Mouse (Mus musculus): Measurements from ENCODE around the gene Uchl3.

DNA sequence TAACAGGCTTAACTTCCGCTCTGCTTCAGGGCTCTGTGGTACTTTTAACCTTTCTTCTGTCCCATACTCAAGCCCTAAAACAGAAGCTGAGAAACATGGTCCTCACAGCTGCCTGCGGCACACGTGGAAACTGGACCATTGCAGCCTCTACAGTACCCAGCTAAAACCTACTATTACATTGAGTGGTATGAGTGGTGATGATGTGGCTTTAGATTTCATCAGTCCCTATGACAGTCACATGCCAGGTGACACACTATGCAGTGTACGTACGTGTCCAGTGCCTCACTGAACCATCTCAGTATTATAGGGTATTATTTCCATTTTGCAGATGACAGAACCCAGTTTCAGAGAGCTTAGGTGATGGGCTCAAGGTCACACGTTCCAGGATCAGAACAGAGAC, 16.4 kb upstream of the Uchl3 start:
- TF ChIP-seq CTCF (IDR thresholded peaks at IDR 0.05; ENCODE audit: low read depth) (no peak), EP300 (IDR thresholded peaks at IDR 0.05; ENCODE audit: low read depth) (no peak)
